Mouse (Mus musculus): Measurements from ENCODE around the gene Cbx1. TPM values are rescaled to one million over a fixed set of nuclear protein-coding genes. Genes with fewer than 3 reads are reported as not detected.

Cbx1 gene
- total and polyA plus RNA-seq, 3 experiments = 132 to 368 (median 152) TPM

- no peaks in the 10 kb centered on the region for H3K79me2 ChIP-seq (ENCODE audit: control insufficient read depth, insufficient read depth, low read length, poor library complexity)
- H3K4me1 ChIP-seq (ENCODE audit: control insufficient read depth in 1 of 2, insufficient read depth in 2 of 2, low read length in 2 of 2) = no peaks in the 10 kb centered on the region
- H3K9me3 ChIP-seq (replicated peaks; ENCODE audit: insufficient read depth, low read length) = no peaks in the 10 kb centered on the region
- no peaks in the 10 kb centered on the region for H3K27me3 ChIP-seq (ENCODE audit: control insufficient read depth in 1 of 2, insufficient read depth in 2 of 2, low read length in 2 of 2)
- no peak overlapping the region for H3K27ac ChIP-seq (ENCODE audit: control insufficient read depth, low read depth, low read length)
- TF ChIP-seq ZNF384 (IDR thresholded peaks at IDR 0.05; ENCODE audit: low read depth, low read length) = peak; percentile 52; the same call in 1 of the 2 replicates
- TF ChIP-seq ELF1 (IDR thresholded peaks at IDR 0.05; ENCODE audit: low read depth, low read length) = no peak
- no peak overlapping the region for H3K9ac ChIP-seq (ENCODE audit: control insufficient read depth, low read depth, low read length, poor library complexity, severe bottlenecking)
- H3K36me3 ChIP-seq (ENCODE audit: control insufficient read depth in 1 of 2, insufficient read depth in 2 of 2, low read length in 2 of 2) = peaks cover 0 to 25% of the 10 kb centered on the region in 2 experiments; a peak in 2 of 4 replicates
- H3K4me3 ChIP-seq (ENCODE audit: control insufficient read depth in 1 of 2, insufficient read depth in 1 of 2, low read depth in 2 of 2, low read length in 2 of 2) = no peak overlapping the region
- no peak for DNase-seq (ENCODE audit: low read depth, low spot score)
Measured at GRCm38 (mm10) chr11:96814443-96814842, 25.5 kb downstream of the Cbx1 start.

- no peak overlapping the region for H3K4me3 ChIP-seq (ENCODE audit: control insufficient read depth in 1 of 2, insufficient read depth in 1 of 2, low read depth in 2 of 2, low read length in 2 of 2)
- H3K27me3 ChIP-seq (ENCODE audit: control insufficient read depth in 1 of 2, insufficient read depth in 2 of 2, low read length in 2 of 2) = no peaks in the 10 kb centered on the region
- H3K27ac ChIP-seq (ENCODE audit: control insufficient read depth, low read depth, low read length) = no peak overlapping the region
- no peaks in the 10 kb centered on the region for H3K79me2 ChIP-seq (ENCODE audit: control insufficient read depth, insufficient read depth, low read length, poor library complexity)
- 0 out of 4 replicates have a peak, but pooled peaks cover 0 to 2% of the 10 kb centered on the region in 2 experiments for H3K4me1 ChIP-seq (ENCODE audit: control insufficient read depth in 1 of 2, insufficient read depth in 2 of 2, low read length in 2 of 2)
- no peak for TF ChIP-seq HCFC1 (IDR thresholded peaks at IDR 0.05; ENCODE audit: low read depth, low read length)
- TF ChIP-seq USF2 (IDR thresholded peaks at IDR 0.05; ENCODE audit: borderline replicate concordance in 1 of 2, insufficient read depth in 1 of 2, low read depth in 1 of 2, low read length in 2 of 2) = no peak
- no peak for TF ChIP-seq MEF2A (IDR thresholded peaks at IDR 0.05; ENCODE audit: extremely low read depth, insufficient replicate concordance, low read depth, low read length, poor library complexity, severe bottlenecking)
- TF ChIP-seq BHLHE40 (IDR thresholded peaks at IDR 0.05; ENCODE audit: borderline replicate concordance, low read depth, low read length) = no peak
- TF ChIP-seq MAX (IDR thresholded peaks at IDR 0.05; ENCODE audit: low read length) = no peak
- no peak for TF ChIP-seq ELF1 (IDR thresholded peaks at IDR 0.05; ENCODE audit: low read depth, low read length)
- TF ChIP-seq POLR2AphosphoS2 (IDR thresholded peaks at IDR 0.05; ENCODE audit: low read length) = peak; percentile 85
- peaks cover 5 to 31% of the 10 kb centered on the region in 2 experiments for H3K36me3 ChIP-seq (ENCODE audit: control insufficient read depth in 1 of 2, insufficient read depth in 2 of 2, low read length in 2 of 2)
- H3K9ac ChIP-seq (ENCODE audit: control insufficient read depth, low read depth, low read length, poor library complexity, severe bottlenecking) = no peak overlapping the region
- H3K9me3 ChIP-seq (replicated peaks; ENCODE audit: insufficient read depth, low read length) = no peaks in the 10 kb centered on the region
- DNase-seq (ENCODE audit: low read depth, low spot score) = no peak
Measured at GRCm38 (mm10) chr11:96815895-96816294, 27.0 kb downstream of the Cbx1 start.

GRCm38 (mm10) chr11:96816494-96816893, 27.6 kb downstream of the Cbx1 start:
- Histone ChIP-seq H3K79me2 (ENCODE audit: control insufficient read depth, insufficient read depth, low read length, poor library complexity) (no peaks in the 10 kb centered on the region), H3K27ac (ENCODE audit: control insufficient read depth, low read depth, low read length) (no peak overlapping the region), H3K27me3 (ENCODE audit: control insufficient read depth in 1 of 2, insufficient read depth in 2 of 2, low read length in 2 of 2) (no peaks in the 10 kb centered on the region), H3K4me3 (ENCODE audit: control insufficient read depth in 1 of 2, insufficient read depth in 1 of 2, low read depth in 2 of 2, low read length in 2 of 2) (no peak overlapping the region), H3K4me1 (ENCODE audit: control insufficient read depth in 1 of 2, insufficient read depth in 2 of 2, low read length in 2 of 2) (peaks cover 0 to 5% of the 10 kb centered on the region in 2 experiments; a peak in 1 of 4 replicates), H3K36me3 (ENCODE audit: control insufficient read depth in 1 of 2, insufficient read depth in 2 of 2, low read length in 2 of 2) (peaks cover 5 to 36% of the 10 kb centered on the region in 2 experiments), H3K9me3 (replicated peaks; ENCODE audit: insufficient read depth, low read length) (no peaks in the 10 kb centered on the region), H3K9ac (ENCODE audit: control insufficient read depth, low read depth, low read length, poor library complexity, severe bottlenecking) (no peak overlapping the region)
- TF ChIP-seq KAT2A (conservative IDR thresholded peaks at IDR 0.05; ENCODE audit: low read depth, low read length) = no peak
- 0 out of 2 replicates have a peak, but pooled peaks have one; percentile 1 for TF ChIP-seq MXI1 (IDR thresholded peaks at IDR 0.05; ENCODE audit: low read depth, low read length)
- no peak for TF ChIP-seq SMC3 (IDR thresholded peaks at IDR 0.05; ENCODE audit: low read depth, low read length)
- no peak for TF ChIP-seq ZKSCAN1 (IDR thresholded peaks at IDR 0.05; ENCODE audit: low read depth, low read length)
- TF ChIP-seq CTCF (IDR thresholded peaks at IDR 0.05 in 2 of 3, conservative IDR thresholded peaks at IDR 0.05 in 1 of 3; ENCODE audit: control insufficient read depth in 1 of 3, insufficient read depth in 1 of 3, low read depth in 2 of 3, low read length in 3 of 3, poor library complexity in 1 of 3, severe bottlenecking in 1 of 3) = no peak
- no peak for DNase-seq (ENCODE audit: low read depth, low spot score)

Measured in MEL (cell line).